Mouse (Mus musculus) heart, postnatal 0 days (tissue): ENCODE results near the gene Mark3.

Experiments used
- CTCF ChIP-seq: IDR thresholded peaks from 2 replicates; pipeline ENCODE4 v1.5.1; 2016; ENCODE audit warnings: antibody characterized with exemption, control low read depth, low read depth
- EP300 ChIP-seq: IDR thresholded peaks from 2 replicates; pipeline ENCODE4 v1.6.1; 2016; ENCODE audit warnings: antibody characterized with exemption, low read depth

GRCm38 (mm10) chr12:111587252-111587651 lies 12.9 kb downstream of the Mark3 start:
- TF ChIP-seq CTCF (no peak), EP300 (no peak)
